Mouse (Mus musculus) kidney, postnatal 4 days (tissue): ENCODE measurements around the gene Stil.
A peak's percentile ranks its signal among the peaks of the same experiment; 100 is the strongest.

Experiments
- DNase-seq, 2 experiments: peaks; one replicate each; pipeline ENCODE4 v3.0.0; 2021; ENCODE audit warnings: mixed read lengths in 2 of 2

Stil gene

GRCm38 (mm10) chr4:115083031-115083430 lies 83.1 kb downstream of the Stil start:
- no peak for DNase-seq

GRCm38 (mm10) chr4:115085522-115086095 lies 85.7 kb downstream of the Stil start:
- DNase-seq = peak; percentile 77 to 82

- peak in 1 of 2 experiments; percentile 25 for DNase-seq
These were observed 86.3 kb downstream of the Stil start for GRCm38 (mm10) chr4:115086257-115086656.

GRCm38 (mm10) chr4:115086763-115087415 lies 86.9 kb downstream of the Stil start:
- DNase-seq = peak in 1 of 2 experiments; percentile 49

GRCm38 (mm10) chr4:115088611-115089338 lies 88.8 kb downstream of the Stil start, which contains the start of gene Pdzk1ip1:
Gene Pdzk1ip1, plus strand, starts transcription at chr4:115088708.
- peak; percentile 53 to 70 for DNase-seq

- peak; percentile 56 to 74 for DNase-seq
These were observed 90.6 kb downstream of the Stil start for GRCm38 (mm10) chr4:115090592-115090991.

GRCm38 (mm10) chr4:115091806-115092205 lies 91.8 kb downstream of the Stil start:
- DNase-seq = no peak
